Mouse (Mus musculus): ENCODE results near the gene Rars2.

Gene Rars2

GRCm38 (mm10) chr4:34640731-34641130 is 26.0 kb downstream of the Rars2 start:
- no peak for DNase-seq (ENCODE audit: low read depth, low spot score)

- no peak for DNase-seq (ENCODE audit: low read depth, low spot score)
Observed at GRCm38 (mm10) chr4:34644779-34645178, 30.0 kb downstream of the Rars2 start.

GRCm38 (mm10) chr4:34653179-34653578 is 38.4 kb downstream of the Rars2 start:
- DNase-seq (ENCODE audit: low read depth, low spot score), result no peak

GRCm38 (mm10) chr4:34656101-34656500 is 41.3 kb downstream of the Rars2 start:
- no peak for DNase-seq (ENCODE audit: low read depth, low spot score)

GRCm38 (mm10) chr4:34659012-34659411 is 44.3 kb downstream of the Rars2 start:
- DNase-seq (ENCODE audit: low read depth, low spot score), result no peak

- no peak for DNase-seq (ENCODE audit: low read depth, low spot score)
Observed at GRCm38 (mm10) chr4:34661514-34661913, 46.8 kb downstream of the Rars2 start.

GRCm38 (mm10) chr4:34661927-34662326 is 47.2 kb downstream of the Rars2 start:
- DNase-seq (ENCODE audit: low read depth, low spot score), result no peak

GRCm38 (mm10) chr4:34667923-34668322 is 53.2 kb downstream of the Rars2 start:
- DNase-seq (ENCODE audit: low read depth, low spot score), result no peak

GRCm38 (mm10) chr4:34673721-34674120 is 59.0 kb downstream of the Rars2 start:
- DNase-seq (ENCODE audit: low read depth, low spot score), result no peak

- DNase-seq (ENCODE audit: low read depth, low spot score), result peak; percentile 13
Observed at GRCm38 (mm10) chr4:34680530-34680929, 65.8 kb downstream of the Rars2 start.

GRCm38 (mm10) chr4:34686874-34687567 is 72.3 kb downstream of the Rars2 start, which contains the start of gene Slc35a1:
Gene Slc35a1 (minus strand): TSS chr4:34687438.
- DNase-seq (ENCODE audit: low read depth, low spot score), result peak; percentile 93

GRCm38 (mm10) chr4:34688021-34688420 is 73.3 kb downstream of the Rars2 start:
- no peak for DNase-seq (ENCODE audit: low read depth, low spot score)

- peak; percentile 72 for DNase-seq (ENCODE audit: low read depth, low spot score)
Observed at GRCm38 (mm10) chr4:34701528-34701927, 86.8 kb downstream of the Rars2 start.

GRCm38 (mm10) chr4:34702231-34702630 is 87.5 kb downstream of the Rars2 start:
- DNase-seq (ENCODE audit: low read depth, low spot score), result no peak

- DNase-seq (ENCODE audit: low read depth, low spot score), result no peak
Observed at GRCm38 (mm10) chr4:34703029-34703428, 88.3 kb downstream of the Rars2 start.

GRCm38 (mm10) chr4:34707248-34707647 is 92.5 kb downstream of the Rars2 start:
- no peak for DNase-seq (ENCODE audit: low read depth, low spot score)

GRCm38 (mm10) chr4:34708127-34708526 is 93.4 kb downstream of the Rars2 start:
- no peak for DNase-seq (ENCODE audit: low read depth, low spot score)

Measured in CD4-positive, CD25-positive, alpha-beta regulatory T cell, adult 2 months (primary cell).